Mouse (Mus musculus) heart, embryonic 14.5 days (tissue): ENCODE data around the gene Enthd1. TPM values are rescaled to one million over a fixed set of nuclear protein-coding genes. Genes with fewer than 3 reads are reported as not detected.

Experiments used
- ATAC-seq: fragments of 200-750 bp; cut with Nextera tagmentation; 2 replicates; pipeline ENCODE4 v1.8.0; 2017; ENCODE audit warnings: low read depth, moderate TSS enrichment; ENCODE audit not compliant: insufficient number of reproducible peaks, insufficient read depth, low FRiP score
- H3K27ac ChIP-seq, 2 experiments: fragments of 200-500 bp in 1 of 2; fragments of 300-500 bp in 1 of 2; sonication (generic) in 1 of 2; replicated peaks in 1 of 2; 2 replicates each; pipeline ENCODE4 v1.5.1; 2012 to 2014; ENCODE audit warnings: low read depth in 2 of 2, low read length in 2 of 2, control low read depth in 1 of 2, mild to moderate bottlenecking in 1 of 2, mixed read lengths in 1 of 2; ENCODE audit not compliant: control insufficient read depth in 1 of 2, insufficient read depth in 1 of 2
- H3K27me3 ChIP-seq: fragments of 300-500 bp; sonication (generic); 2 replicates; pipeline ENCODE4 v1.6.1; 2014; ENCODE audit warnings: mild to moderate bottlenecking, low read length, control low read depth; ENCODE audit not compliant: control insufficient read depth, insufficient read depth
- H3K36me3 ChIP-seq: fragments of 300-500 bp; sonication (generic); 2 replicates; pipeline ENCODE4 v1.6.1; 2014; ENCODE audit warnings: mild to moderate bottlenecking, control low read depth, low read length, mixed read lengths; ENCODE audit not compliant: control insufficient read depth, insufficient read depth
- H3K4me1 ChIP-seq, 2 experiments: fragments of 200-500 bp in 1 of 2; fragments of 300-500 bp in 1 of 2; sonication (generic) in 1 of 2; 2 replicates each; pipeline ENCODE4 v1.6.1; 2012 to 2014; ENCODE audit warnings: low read length in 2 of 2, control low read depth in 1 of 2, mixed read lengths in 1 of 2; ENCODE audit not compliant: control insufficient read depth in 2 of 2, insufficient read depth in 2 of 2
- H3K4me2 ChIP-seq: fragments of 300-500 bp; sonication (generic); 2 replicates; pipeline ENCODE4 v1.6.1; 2014; ENCODE audit warnings: mild to moderate bottlenecking, low read length
- H3K4me3 ChIP-seq, 2 experiments: fragments of 200-500 bp in 1 of 2; fragments of 300-500 bp in 1 of 2; sonication (generic) in 1 of 2; 2 replicates each; pipeline ENCODE4 v1.5.1; 2012 to 2014; ENCODE audit warnings: low read length in 2 of 2, mild to moderate bottlenecking in 2 of 2, control low read depth in 1 of 2, low read depth in 1 of 2, moderate library complexity in 1 of 2; ENCODE audit not compliant: control insufficient read depth in 1 of 2, insufficient read depth in 1 of 2
- H3K9ac ChIP-seq: fragments of 300-500 bp; sonication (generic); 2 replicates; pipeline ENCODE4 v1.6.1; 2014; ENCODE audit warnings: mild to moderate bottlenecking, low read length
- H3K9me3 ChIP-seq: fragments of 300-500 bp; sonication (generic); 2 replicates; pipeline ENCODE4 v1.6.1; 2016; ENCODE audit warnings: low read length, control low read depth; ENCODE audit not compliant: control insufficient read depth
- WGBS: fragments of 180-500 bp; shearing (Covaris S2); extraction: QIAGEN DNeasy Blood & Tissue Kit; methylation state at CpG from one replicate; pipeline ENCODE4 v1.1.7; 2014; 5-methylcytosine and 5-hydroxymethylcytosine counted together
- polyA plus RNA-seq: library from polyadenylated mRNA; unstranded; fragments of >200 nt; fragmentation: Nextera tagmentation; extraction: Ambion mirVana; gene quantifications from 2 replicates; pipeline ENCODE4 v1.2.1, GENCODE M21; 2014

Gene Enthd1
- polyA plus RNA-seq, 1 experiment from 2014 or later, result not detected

GRCm38 (mm10) chr15:80574211-80575040 lies 9.5 kb upstream of the Enthd1 start:
- Histone ChIP-seq H3K4me1 (peaks cover 3 to 8% of the 10 kb centered on the region in 2 experiments; a peak in 3 of 4 replicates), H3K27me3 (peaks cover 61% of the 10 kb centered on the region), H3K4me3 (no peak overlapping the region), H3K9me3 (no peaks in the 10 kb centered on the region), H3K9ac (no peak overlapping the region), H3K36me3 (no peaks in the 10 kb centered on the region), H3K27ac (no peak overlapping the region), H3K4me2 (no peak overlapping the region)
- WGBS, result 87% methylated on average over 17 of the region's 17 CpGs
- no peak for ATAC-seq

- Histone ChIP-seq H3K4me1 (peaks cover 3 to 8% of the 10 kb centered on the region in 2 experiments; a peak in 3 of 4 replicates), H3K4me2 (no peak overlapping the region), H3K27ac (no peak overlapping the region), H3K27me3 (peaks cover 68% of the 10 kb centered on the region), H3K9me3 (no peaks in the 10 kb centered on the region), H3K4me3 (no peak overlapping the region), H3K9ac (no peak overlapping the region), H3K36me3 (no peaks in the 10 kb centered on the region)
- WGBS, result 59% methylated on average over 9 of the region's 9 CpGs
- no peak for ATAC-seq
Observed at GRCm38 (mm10) chr15:80572811-80573520, 8.0 kb upstream of the Enthd1 start.

- 49% methylated on average over 12 of the region's 12 CpGs for WGBS
- peaks cover under 1 to 1% of the 10 kb centered on the region in 2 experiments; a peak in 2 of 4 replicates for H3K4me1 ChIP-seq
- ATAC-seq, result no peak
- H3K9ac ChIP-seq, result no peak within 1 kb of the TSS
- no peak within 1 kb of the TSS for H3K4me3 ChIP-seq
- no peaks in the 10 kb centered on the region for H3K9me3 ChIP-seq
- no peak within 1 kb of the TSS for H3K4me2 ChIP-seq
- peaks cover 61% of the 10 kb centered on the region for H3K27me3 ChIP-seq
- no peak within 1 kb of the TSS for H3K27ac ChIP-seq
- H3K36me3 ChIP-seq, result no peaks in the 10 kb centered on the region
Observed at GRCm38 (mm10) chr15:80572291-80572690, 7.3 kb upstream of the Enthd1 start, which contains the start of gene Grap2. Gene Grap2, plus strand, starts transcription at chr15:80572594.

GRCm38 (mm10) chr15:80571611-80572010 lies 6.7 kb upstream of the Enthd1 start:
- Histone ChIP-seq H3K9me3 (no peaks in the 10 kb centered on the region), H3K27me3 (peaks cover 58% of the 10 kb centered on the region), H3K4me1 (no peaks in the 10 kb centered on the region), H3K36me3 (no peaks in the 10 kb centered on the region), H3K27ac (no peak overlapping the region), H3K4me2 (no peak overlapping the region), H3K4me3 (no peak overlapping the region), H3K9ac (no peak overlapping the region)
- 58% methylated on average over 7 of the region's 7 CpGs for WGBS
- no peak for ATAC-seq

GRCm38 (mm10) chr15:80570226-80570625 lies 5.3 kb upstream of the Enthd1 start:
- Histone ChIP-seq H3K4me1 (no peaks in the 10 kb centered on the region), H3K9ac (no peak overlapping the region), H3K4me2 (no peak overlapping the region), H3K36me3 (no peaks in the 10 kb centered on the region), H3K27me3 (peaks cover 47% of the 10 kb centered on the region), H3K4me3 (no peak overlapping the region), H3K9me3 (no peaks in the 10 kb centered on the region), H3K27ac (no peak overlapping the region)
- 70% methylated on average over 1 of the region's 1 CpGs for WGBS
- no peak for ATAC-seq

GRCm38 (mm10) chr15:80569205-80569604 lies 4.2 kb upstream of the Enthd1 start:
- 68% methylated on average over 7 of the region's 7 CpGs for WGBS
- H3K27ac ChIP-seq, result no peak overlapping the region
- H3K27me3 ChIP-seq, result peaks cover 46% of the 10 kb centered on the region
- no peaks in the 10 kb centered on the region for H3K9me3 ChIP-seq
- H3K4me2 ChIP-seq, result no peak overlapping the region
- no peak overlapping the region for H3K9ac ChIP-seq
- no peaks in the 10 kb centered on the region for H3K4me1 ChIP-seq
- ATAC-seq, result no peak
- no peak overlapping the region for H3K4me3 ChIP-seq
- no peaks in the 10 kb centered on the region for H3K36me3 ChIP-seq

GRCm38 (mm10) chr15:80567731-80568130 lies 2.8 kb upstream of the Enthd1 start:
- Histone ChIP-seq H3K4me2 (no peak overlapping the region), H3K9ac (no peak overlapping the region), H3K27me3 (peaks cover 36% of the 10 kb centered on the region), H3K27ac (no peak overlapping the region), H3K9me3 (no peaks in the 10 kb centered on the region), H3K4me1 (no peaks in the 10 kb centered on the region), H3K4me3 (no peak overlapping the region), H3K36me3 (no peaks in the 10 kb centered on the region)
- ATAC-seq, result no peak
- 54% methylated on average over 4 of the region's 4 CpGs for WGBS
